Mouse (Mus musculus) neural tube, embryonic 15.5 days (tissue): ENCODE measurements around the gene Eno4. TPM values are rescaled to one million over a fixed set of nuclear protein-coding genes. Genes with fewer than 3 reads are reported as not detected.

Experiments
- ATAC-seq: fragments of 200-750 bp; cut with Nextera tagmentation; 2 replicates; pipeline ENCODE4 v1.8.0; 2017; ENCODE audit warnings: mild to moderate bottlenecking, moderate TSS enrichment, moderate library complexity; ENCODE audit not compliant: low FRiP score
- H3K27ac ChIP-seq: fragments of 300-500 bp; sonication (generic); replicated peaks from 2 replicates; pipeline ENCODE4 v1.5.1; 2015; ENCODE audit warnings: mild to moderate bottlenecking, inconsistent platforms
- H3K27me3 ChIP-seq: fragments of 300-500 bp; sonication (generic); replicated peaks from 2 replicates; pipeline ENCODE4 v1.6.1; 2015; ENCODE audit warnings: inconsistent platforms
- H3K36me3 ChIP-seq: fragments of 300-500 bp; sonication (generic); 2 replicates; pipeline ENCODE4 v1.6.1; 2015; ENCODE audit warnings: inconsistent platforms
- H3K4me1 ChIP-seq: fragments of 300-500 bp; sonication (generic); 2 replicates; pipeline ENCODE4 v1.6.1; 2015; ENCODE audit warnings: inconsistent platforms
- H3K4me2 ChIP-seq: fragments of 300-500 bp; sonication (generic); 2 replicates; pipeline ENCODE4 v1.6.1; 2015; ENCODE audit warnings: inconsistent platforms, mild to moderate bottlenecking, moderate library complexity
- H3K4me3 ChIP-seq: fragments of 300-500 bp; sonication (generic); replicated peaks from 2 replicates; pipeline ENCODE4 v1.5.1; 2015; ENCODE audit warnings: mild to moderate bottlenecking, inconsistent platforms
- H3K9ac ChIP-seq: fragments of 300-500 bp; sonication (generic); replicated peaks from 2 replicates; pipeline ENCODE4 v1.6.1; 2015; ENCODE audit warnings: mild to moderate bottlenecking, inconsistent platforms
- H3K9me3 ChIP-seq: fragments of 300-500 bp; sonication (generic); replicated peaks from 2 replicates; pipeline ENCODE4 v1.6.1; 2016; ENCODE audit warnings: inconsistent platforms
- WGBS: fragments of 180-500 bp; shearing (Covaris S2); methylation state at CpG from one replicate; pipeline ENCODE4 v1.1.7; 2015; ENCODE audit warnings: mixed read lengths; 5-methylcytosine and 5-hydroxymethylcytosine counted together
- polyA plus RNA-seq: library from polyadenylated mRNA; unstranded; fragments of >200 nt; fragmentation: Nextera tagmentation; extraction: Ambion mirVana; gene quantifications from 2 replicates; pipeline ENCODE4 v1.2.1, GENCODE M21; 2015

Gene Eno4
- polyA plus RNA-seq, 1 experiment from 2014 or later: 1.3 TPM

DNA sequence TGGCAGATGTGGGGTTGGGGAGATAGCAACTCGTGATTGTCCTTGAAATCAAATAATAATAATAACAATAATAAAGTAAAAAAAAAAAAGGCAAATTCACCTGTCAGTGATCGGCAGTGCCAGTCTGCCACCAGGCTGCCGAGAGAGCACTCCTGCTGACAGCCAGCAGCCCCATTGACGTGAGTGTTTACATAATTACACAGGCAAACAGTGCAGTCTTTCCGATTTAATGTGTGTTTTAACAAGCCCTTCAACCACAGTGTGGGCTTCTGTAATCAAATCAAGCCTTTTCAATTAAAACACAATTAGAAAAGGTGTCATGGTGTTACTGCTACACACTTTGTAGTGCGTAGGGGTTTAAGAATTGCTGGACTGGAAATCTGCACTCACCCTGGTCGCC, 24.1 kb upstream of the Eno4 start:
- Histone ChIP-seq H3K9ac (no peak overlapping the region), H3K27ac (no peak overlapping the region), H3K4me1 (peaks cover 8% of the 10 kb centered on the region; the same call in 1 of the 2 replicates), H3K9me3 (no peaks in the 10 kb centered on the region), H3K4me2 (no peak overlapping the region), H3K4me3 (no peak overlapping the region), H3K27me3 (peaks cover 23% of the 10 kb centered on the region), H3K36me3 (no peaks in the 10 kb centered on the region)
- WGBS: 26% methylated on average over 7 of the region's 7 CpGs
- no peak for ATAC-seq

DNA sequence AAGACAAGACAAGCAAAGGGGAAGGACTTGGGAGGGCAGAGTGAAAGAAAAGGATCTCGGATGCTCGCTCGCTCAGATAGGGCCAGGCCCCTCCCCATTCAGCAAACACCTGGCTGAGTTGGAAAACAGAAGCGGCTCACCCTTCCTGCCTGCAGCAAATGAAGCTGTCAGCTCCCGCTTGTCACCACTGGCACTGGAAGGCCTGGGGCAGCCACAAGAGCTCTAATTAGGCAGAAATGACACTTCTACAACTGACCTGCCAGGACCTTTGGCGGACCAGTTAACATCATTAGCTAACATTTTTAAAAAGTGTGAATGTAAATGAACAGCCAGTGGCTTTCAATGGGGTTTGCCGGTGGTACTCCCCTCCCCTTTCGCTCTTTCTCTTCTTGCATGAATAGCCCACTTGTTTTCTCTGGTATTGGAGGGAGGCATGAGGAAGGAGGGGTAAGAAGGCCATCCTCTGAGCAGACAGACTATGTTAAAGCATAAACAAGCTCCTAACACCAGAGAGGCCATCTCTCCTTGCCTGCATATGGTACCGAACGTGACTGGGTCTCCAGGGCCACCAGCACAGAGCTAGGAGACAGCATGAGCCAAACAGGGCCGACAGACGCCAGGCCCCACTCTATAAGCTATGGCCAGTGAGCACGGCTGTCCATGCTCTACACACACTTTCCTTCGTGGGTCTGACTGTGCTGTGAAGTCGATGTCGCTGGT, 12.0 kb upstream of the Eno4 start:
- Histone ChIP-seq H3K36me3 (no peaks in the 10 kb centered on the region), H3K4me1 (peaks cover 19% of the 10 kb centered on the region; the same call in 1 of the 2 replicates), H3K27me3 (peaks cover 56% of the 10 kb centered on the region), H3K9me3 (no peaks in the 10 kb centered on the region), H3K4me3 (no peak overlapping the region), H3K9ac (no peak overlapping the region), H3K27ac (no peak overlapping the region), H3K4me2 (no peak overlapping the region)
- peak; percentile 50; the same call in 1 of the 2 replicates for ATAC-seq
- 20% methylated on average over 16 of the region's 16 CpGs for WGBS

DNA sequence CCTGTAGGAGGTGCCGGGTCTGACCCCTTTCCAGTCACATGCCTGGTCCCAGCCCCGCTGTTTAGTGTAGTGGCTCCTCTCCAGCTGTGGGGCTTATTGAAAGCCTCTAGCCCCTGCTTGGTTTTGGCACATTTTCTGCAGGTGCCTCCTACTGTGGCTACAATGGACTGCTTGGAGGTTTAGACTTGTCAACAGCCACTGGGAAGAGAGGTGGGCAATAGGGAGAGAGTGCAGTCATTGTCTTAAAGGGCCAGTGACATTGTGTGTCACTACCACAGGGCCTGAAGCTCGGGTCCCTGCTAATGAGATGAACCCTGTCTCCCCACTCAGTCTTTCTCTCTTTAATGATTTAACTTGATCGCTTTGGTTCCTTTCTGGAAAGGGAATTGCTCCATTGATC, 10.2 kb upstream of the Eno4 start:
- WGBS: 10% methylated on average over 4 of the region's 4 CpGs

DNA sequence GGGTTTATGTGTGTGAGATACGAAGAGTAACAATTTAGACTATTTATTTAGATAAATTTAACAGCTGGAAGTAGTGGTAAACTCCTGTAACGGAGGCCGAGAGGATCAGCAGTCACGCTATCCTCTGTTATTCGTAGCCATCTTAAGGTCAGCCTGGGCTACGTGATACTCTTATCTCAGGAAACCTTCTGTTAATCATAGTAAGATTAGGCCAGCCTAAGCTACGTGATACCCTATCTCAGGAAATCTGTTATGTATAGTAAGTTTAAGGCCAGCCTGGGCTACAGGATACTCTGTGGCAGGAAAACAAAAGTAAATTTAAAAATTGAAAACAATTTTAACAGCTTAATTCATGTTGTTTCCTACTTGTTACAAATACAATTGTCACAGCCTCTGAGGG, 2.7 kb downstream of the Eno4 start:
- no peak overlapping the region for H3K4me2 ChIP-seq
- 87% methylated on average over 7 of the region's 7 CpGs for WGBS

More for the DNA sequence above, 10.2 kb upstream of the Eno4 start:
- peaks cover 58% of the 10 kb centered on the region for H3K27me3 ChIP-seq
- no peaks in the 10 kb centered on the region for H3K9me3 ChIP-seq
- H3K27ac ChIP-seq: no peak overlapping the region
- no peaks in the 10 kb centered on the region for H3K36me3 ChIP-seq
- no peak overlapping the region for H3K9ac ChIP-seq
- H3K4me1 ChIP-seq: peaks cover 19% of the 10 kb centered on the region; the same call in 1 of the 2 replicates
- no peak for ATAC-seq
- H3K4me3 ChIP-seq: no peak overlapping the region
- no peak overlapping the region for H3K4me2 ChIP-seq

DNA sequence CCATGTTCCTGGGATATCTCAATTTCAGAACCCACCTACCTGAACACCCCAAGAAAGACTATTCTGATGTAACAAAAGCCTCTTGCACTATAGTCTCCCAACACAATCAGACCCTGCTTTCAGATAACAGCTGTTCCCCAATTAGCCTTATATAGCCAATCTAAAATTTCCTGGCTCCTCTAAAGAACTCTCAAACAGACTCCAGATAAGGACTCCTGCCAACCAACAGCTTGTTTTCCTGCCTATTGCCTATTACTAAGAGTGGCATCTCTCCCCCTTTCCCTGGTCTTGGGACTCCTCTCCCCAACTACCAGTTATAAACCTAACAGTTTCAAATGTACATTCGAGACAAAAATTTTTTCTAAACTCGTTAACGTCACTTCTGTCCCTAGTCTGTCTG, 8.3 kb downstream of the Eno4 start:
- no peak overlapping the region for H3K4me2 ChIP-seq
- H3K4me3 ChIP-seq: no peak overlapping the region
- 89% methylated on average over 3 of the region's 3 CpGs for WGBS
- no peak for ATAC-seq
- H3K27ac ChIP-seq: no peak overlapping the region
- peaks cover 55% of the 10 kb centered on the region for H3K27me3 ChIP-seq
- H3K4me1 ChIP-seq: no peaks in the 10 kb centered on the region
- no peak overlapping the region for H3K9ac ChIP-seq
- H3K36me3 ChIP-seq: no peaks in the 10 kb centered on the region
- H3K9me3 ChIP-seq: no peaks in the 10 kb centered on the region

More for the DNA sequence above, 2.7 kb downstream of the Eno4 start:
- Histone ChIP-seq H3K4me1 (peaks cover 14% of the 10 kb centered on the region), H3K4me3 (no peak overlapping the region), H3K36me3 (no peaks in the 10 kb centered on the region), H3K27ac (no peak overlapping the region), H3K9ac (no peak overlapping the region), H3K27me3 (peaks cover 43% of the 10 kb centered on the region), H3K9me3 (no peaks in the 10 kb centered on the region)
- no peak for ATAC-seq

DNA sequence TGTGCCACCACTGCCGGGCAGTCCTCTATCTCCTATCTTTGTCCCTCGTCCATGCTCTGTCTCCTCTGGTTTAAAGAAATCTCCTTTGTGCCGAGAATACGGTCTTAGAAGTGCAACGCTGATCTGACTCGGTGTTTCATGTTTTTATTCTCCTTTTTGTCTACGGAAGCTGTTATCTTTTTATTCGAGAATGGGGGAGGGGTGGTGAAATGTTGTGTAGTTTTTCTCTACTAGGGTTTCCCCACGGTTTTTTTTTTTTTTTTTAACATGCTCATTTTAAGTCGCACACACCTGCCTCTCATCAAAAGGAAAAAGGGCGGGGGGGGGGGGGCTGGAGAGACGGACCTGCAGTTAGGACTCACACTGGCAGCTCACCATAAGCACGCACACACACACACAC, 9.0 kb downstream of the Eno4 start:
- 78% methylated on average over 11 of the region's 13 CpGs for WGBS

DNA sequence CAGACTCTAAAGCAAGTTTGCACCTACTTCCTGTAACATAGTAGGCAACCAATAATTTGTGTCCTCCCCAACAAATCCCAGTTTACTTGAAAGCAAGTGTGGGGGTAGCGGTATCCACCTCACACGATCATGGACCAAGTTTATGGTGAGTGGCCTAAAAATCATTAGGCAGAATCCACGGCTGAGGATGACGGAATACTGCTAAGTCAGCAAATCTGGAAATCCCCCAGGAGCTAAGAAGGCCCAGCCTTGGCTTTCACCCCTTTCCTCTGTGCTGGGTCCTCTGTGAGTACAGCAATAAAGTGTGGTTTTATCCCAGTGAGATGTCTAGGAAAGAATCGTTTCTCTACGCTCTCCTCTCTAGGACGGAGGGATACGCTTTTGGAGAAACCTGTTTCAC, 11.6 kb downstream of the Eno4 start:
- Histone ChIP-seq H3K9ac (no peak overlapping the region), H3K27me3 (peaks cover 41% of the 10 kb centered on the region), H3K4me3 (no peak overlapping the region), H3K4me2 (no peak overlapping the region), H3K9me3 (no peaks in the 10 kb centered on the region), H3K4me1 (no peaks in the 10 kb centered on the region), H3K27ac (no peak overlapping the region), H3K36me3 (no peaks in the 10 kb centered on the region)
- WGBS: 92% methylated on average over 8 of the region's 8 CpGs
- ATAC-seq: no peak

More for the DNA sequence above, 9.0 kb downstream of the Eno4 start:
- no peak overlapping the region for H3K4me3 ChIP-seq
- no peak overlapping the region for H3K4me2 ChIP-seq
- H3K27ac ChIP-seq: no peak overlapping the region
- peaks cover 48% of the 10 kb centered on the region for H3K27me3 ChIP-seq
- H3K4me1 ChIP-seq: no peaks in the 10 kb centered on the region
- no peak overlapping the region for H3K9ac ChIP-seq
- no peaks in the 10 kb centered on the region for H3K36me3 ChIP-seq
- no peak for ATAC-seq
- no peaks in the 10 kb centered on the region for H3K9me3 ChIP-seq

DNA sequence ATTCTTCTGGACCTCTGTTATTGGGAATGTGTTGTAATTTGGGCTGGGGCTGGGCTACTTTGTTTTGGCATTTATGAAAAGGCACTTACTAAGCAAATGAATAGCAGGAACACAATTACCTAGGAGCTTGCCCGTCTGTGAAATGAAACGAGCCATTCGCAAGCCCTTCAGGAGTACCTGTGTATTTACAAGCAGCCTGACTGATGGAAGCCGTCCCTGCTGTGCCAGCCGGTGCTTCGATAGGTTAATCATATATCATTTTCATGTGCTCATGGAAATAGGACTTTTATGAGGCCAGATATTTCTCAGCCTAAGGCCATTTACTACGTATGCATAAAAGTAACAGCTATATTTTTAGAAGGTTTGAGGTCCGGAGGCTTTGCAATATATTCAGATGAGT, 19.8 kb downstream of the Eno4 start:
- WGBS: 38% methylated on average over 8 of the region's 8 CpGs
- H3K36me3 ChIP-seq: no peaks in the 10 kb centered on the region
- peaks cover 13% of the 10 kb centered on the region; the same call in 1 of the 2 replicates for H3K4me1 ChIP-seq
- H3K27ac ChIP-seq: no peak overlapping the region
- no peak overlapping the region for H3K4me2 ChIP-seq
- no peaks in the 10 kb centered on the region for H3K9me3 ChIP-seq
- H3K4me3 ChIP-seq: no peak overlapping the region
- no peak overlapping the region for H3K9ac ChIP-seq
- H3K27me3 ChIP-seq: peaks cover 41% of the 10 kb centered on the region
- ATAC-seq: no peak

DNA sequence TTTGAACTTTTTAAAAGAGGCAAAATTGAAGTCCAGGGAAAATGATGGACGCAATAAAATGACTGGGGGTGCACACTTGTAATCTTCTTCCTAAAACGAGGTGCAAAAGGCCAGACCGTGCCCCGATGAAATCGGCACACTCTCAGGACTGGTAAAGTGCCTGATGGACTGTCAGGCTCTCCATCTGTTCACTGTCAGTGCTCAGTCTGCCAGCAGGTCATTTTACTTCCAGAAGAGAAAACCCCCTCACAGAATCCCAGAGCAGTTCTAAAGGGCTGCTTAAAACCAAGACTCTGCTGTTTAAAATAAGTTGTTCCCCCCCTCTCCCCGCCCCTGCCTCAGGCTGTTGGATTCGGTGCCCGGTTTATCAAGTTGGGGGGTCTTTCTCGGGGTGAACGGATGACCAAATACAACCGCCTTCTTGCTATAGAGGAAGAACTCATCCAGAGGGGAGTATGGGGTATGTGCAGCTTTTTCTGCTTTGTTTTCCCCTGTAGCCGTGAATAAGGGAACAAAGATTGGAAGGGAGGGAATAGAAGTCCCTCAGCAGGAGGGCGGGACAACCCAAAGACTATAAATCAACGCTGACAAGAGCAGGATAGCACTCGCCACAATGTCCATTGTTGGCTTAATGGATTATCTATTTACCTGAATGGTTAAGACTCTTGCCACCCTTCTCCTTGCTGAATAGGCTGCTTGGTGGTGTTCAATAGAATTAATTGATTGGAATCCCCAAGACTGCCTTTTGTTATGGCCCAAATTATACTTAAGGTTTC, 25.7 kb downstream of the Eno4 start:
- ATAC-seq: no peak
- WGBS: 13% methylated on average over 15 of the region's 15 CpGs
- H3K9ac ChIP-seq: no peak overlapping the region
- no peaks in the 10 kb centered on the region for H3K36me3 ChIP-seq
- no peak overlapping the region for H3K27ac ChIP-seq
- H3K9me3 ChIP-seq: no peaks in the 10 kb centered on the region
- peaks cover 16% of the 10 kb centered on the region for H3K4me1 ChIP-seq
- no peak overlapping the region for H3K4me2 ChIP-seq
- no peak overlapping the region for H3K4me3 ChIP-seq
- peaks cover 74% of the 10 kb centered on the region for H3K27me3 ChIP-seq

DNA sequence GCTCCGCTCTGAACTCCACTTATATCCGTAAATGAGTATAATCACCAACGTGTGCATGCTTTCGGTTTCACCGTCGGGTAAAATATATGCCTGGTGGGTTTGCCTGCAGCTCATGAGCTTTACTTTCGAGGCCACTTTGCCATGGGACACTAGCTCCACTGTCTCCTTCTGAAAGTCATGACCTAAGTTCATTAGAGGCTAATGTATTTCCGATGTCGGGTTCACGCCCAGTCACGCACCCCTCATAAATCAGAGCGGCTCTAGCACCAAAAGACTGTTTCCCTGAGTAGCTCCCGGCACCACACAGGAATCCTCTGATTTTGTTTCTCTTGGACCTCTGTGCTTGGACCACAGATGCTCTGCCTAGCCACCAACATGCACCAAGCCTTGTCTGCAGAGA, 27.6 kb downstream of the Eno4 start:
- WGBS: 40% methylated on average over 13 of the region's 13 CpGs
- H3K4me3 ChIP-seq: no peak overlapping the region
- no peak for ATAC-seq
- peaks cover 9% of the 10 kb centered on the region; the same call in 1 of the 2 replicates for H3K36me3 ChIP-seq
- peaks cover 12% of the 10 kb centered on the region for H3K4me1 ChIP-seq
- peaks cover 78% of the 10 kb centered on the region for H3K27me3 ChIP-seq
- no peak overlapping the region for H3K27ac ChIP-seq
- H3K9me3 ChIP-seq: no peaks in the 10 kb centered on the region
- H3K9ac ChIP-seq: no peak overlapping the region
- no peak overlapping the region for H3K4me2 ChIP-seq

DNA sequence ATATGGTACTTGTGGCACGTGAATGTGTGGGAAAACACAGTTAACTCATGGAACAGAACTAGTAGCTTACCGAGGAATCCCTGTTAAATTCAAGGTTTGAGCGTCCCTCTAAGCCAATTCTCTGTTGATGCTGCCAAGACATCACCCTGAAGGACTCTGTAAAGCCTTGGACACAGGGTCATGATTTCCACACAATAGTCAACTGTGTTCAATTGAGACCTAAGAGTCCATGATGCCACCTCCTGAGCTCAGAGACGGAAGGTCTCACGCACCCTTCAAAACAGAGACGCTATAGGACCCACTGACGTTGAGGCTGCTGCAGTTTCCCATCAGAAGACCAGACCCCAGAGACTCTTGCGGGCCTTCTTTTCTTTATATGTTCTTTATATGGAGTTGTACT, 30.9 kb downstream of the Eno4 start:
- peaks cover 11% of the 10 kb centered on the region for H3K4me1 ChIP-seq
- WGBS: 89% methylated on average over 8 of the region's 8 CpGs
- no peak overlapping the region for H3K27ac ChIP-seq
- H3K27me3 ChIP-seq: peaks cover 85% of the 10 kb centered on the region
- peaks cover 9% of the 10 kb centered on the region; the same call in 1 of the 2 replicates for H3K36me3 ChIP-seq
- H3K4me2 ChIP-seq: no peak overlapping the region
- H3K9ac ChIP-seq: no peak overlapping the region
- no peak for ATAC-seq
- no peak overlapping the region for H3K4me3 ChIP-seq
- no peaks in the 10 kb centered on the region for H3K9me3 ChIP-seq
